Mouse (Mus musculus) frontal cortex, postnatal 36 days (tissue): ENCODE data around the gene Stard13.

ENCODE experiments used
- DNase-seq, 2 experiments: peaks; one replicate each; pipeline ENCODE4 v3.0.0; 2022; ENCODE audit warnings: low spot score in 2 of 2

The Stard13 gene

GRCm38 (mm10) chr5:151228367-151229005, 5.2 kb downstream of the Stard13 start:
- no peak for DNase-seq

GRCm38 (mm10) chr5:151223696-151224366, 9.8 kb downstream of the Stard13 start:
- DNase-seq = no peak

DNA sequence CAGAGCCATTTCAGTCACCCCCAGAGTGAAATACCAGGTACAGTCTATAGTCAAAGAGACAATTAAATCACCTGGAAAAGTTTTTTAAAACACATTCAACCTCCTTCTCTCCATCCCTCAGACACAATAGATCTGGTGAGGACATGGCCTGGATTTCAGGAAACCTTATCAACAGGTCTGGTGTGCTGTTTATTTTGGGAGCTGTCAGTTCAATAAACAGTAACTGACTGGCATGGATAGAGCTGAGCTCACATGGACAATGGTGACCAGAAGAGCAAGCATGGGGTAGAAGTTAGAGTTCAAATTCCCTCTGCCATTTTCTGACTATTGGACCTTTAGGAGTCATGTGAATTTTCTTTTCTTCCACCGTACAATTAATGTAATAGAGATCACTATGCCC, 10.8 kb downstream of the Stard13 start:
- no peak for DNase-seq

DNA sequence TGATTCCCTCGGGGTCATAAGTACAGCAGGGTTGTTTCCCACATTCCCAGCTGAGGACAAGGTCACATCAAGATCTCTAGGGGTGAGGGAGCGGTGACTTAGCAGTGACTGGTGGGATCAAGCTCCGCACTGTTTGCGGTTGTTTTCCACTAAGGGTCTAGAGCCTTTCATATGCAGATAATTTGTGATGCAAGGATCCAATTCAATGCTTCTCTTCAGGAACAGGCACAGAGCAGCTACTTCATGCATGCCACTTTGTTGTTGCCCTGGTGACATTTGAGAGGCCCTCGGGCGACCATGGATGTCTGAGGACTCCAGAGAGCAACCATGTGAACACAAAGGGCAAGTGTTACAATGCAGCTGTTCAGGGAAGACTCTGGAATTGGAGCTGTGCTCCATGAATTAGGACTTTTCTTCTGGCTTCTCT, 14.9 kb downstream of the Stard13 start:
- no peak for DNase-seq

DNA sequence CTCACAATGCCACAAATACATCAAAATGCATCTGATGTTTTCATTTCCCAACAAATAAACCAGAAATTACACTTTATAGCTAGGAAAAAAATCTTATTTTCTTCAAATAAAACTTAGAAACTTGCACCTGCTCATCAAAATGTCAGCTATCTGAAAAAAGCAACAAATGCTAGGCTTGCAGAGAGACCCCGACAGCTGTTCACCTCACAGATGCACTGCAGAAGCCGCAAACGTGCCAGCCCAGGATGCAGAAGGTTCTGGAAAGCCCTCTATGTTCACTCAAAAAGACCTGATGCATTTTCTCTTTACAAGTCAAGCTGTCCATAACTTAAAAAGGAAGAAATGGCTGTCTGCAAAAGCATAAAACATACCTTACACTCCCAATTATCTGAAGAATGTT, 20.5 kb downstream of the Stard13 start:
- DNase-seq = no peak

DNA sequence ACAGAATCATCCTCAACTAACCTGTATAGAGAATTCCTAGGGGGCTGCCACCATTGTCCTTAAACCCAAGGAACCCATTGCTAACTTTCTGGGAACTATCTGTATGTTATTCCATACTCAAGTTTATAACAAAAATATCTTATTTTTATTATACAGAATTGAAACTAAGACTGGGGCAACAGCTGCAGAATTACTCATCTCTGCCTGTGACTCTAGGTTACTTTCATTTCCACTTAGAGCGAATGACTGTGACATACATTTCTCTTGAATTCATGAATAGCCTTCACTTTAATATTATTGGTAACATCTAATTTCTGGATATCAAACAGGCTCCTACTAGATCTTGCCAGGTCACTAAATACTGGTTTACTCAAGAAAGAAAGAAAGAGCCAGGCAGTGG, 22.8 kb downstream of the Stard13 start:
- no peak for DNase-seq

GRCm38 (mm10) chr5:151210060-151210459, 23.6 kb downstream of the Stard13 start:
- no peak for DNase-seq

- DNase-seq = no peak
Observed at GRCm38 (mm10) chr5:151205017-151205416, 28.6 kb downstream of the Stard13 start.

GRCm38 (mm10) chr5:151202925-151203324, 30.7 kb downstream of the Stard13 start:
- no peak for DNase-seq

- no peak for DNase-seq
Observed at GRCm38 (mm10) chr5:151201220-151201619, 32.4 kb downstream of the Stard13 start.

DNA sequence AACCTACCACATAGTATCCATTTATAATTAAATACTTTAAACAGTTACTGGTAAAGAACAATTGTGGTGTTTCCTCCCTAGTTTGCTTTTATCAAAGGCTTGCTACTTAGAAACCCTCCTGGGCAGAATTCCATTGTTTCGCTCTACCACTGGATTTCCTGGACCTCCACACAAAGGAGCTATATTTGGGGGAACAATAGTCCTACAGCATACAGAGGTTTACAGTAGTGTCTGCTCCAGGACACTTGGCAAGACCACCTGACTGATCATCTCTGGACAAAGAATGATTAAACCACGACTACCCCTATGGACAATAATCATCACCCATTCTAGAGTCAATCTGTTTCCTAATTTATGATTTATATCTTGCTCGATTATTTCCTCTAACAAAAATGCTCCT, 34.4 kb downstream of the Stard13 start:
- DNase-seq = no peak

GRCm38 (mm10) chr5:151196603-151197272, 36.9 kb downstream of the Stard13 start:
- no peak for DNase-seq

DNA sequence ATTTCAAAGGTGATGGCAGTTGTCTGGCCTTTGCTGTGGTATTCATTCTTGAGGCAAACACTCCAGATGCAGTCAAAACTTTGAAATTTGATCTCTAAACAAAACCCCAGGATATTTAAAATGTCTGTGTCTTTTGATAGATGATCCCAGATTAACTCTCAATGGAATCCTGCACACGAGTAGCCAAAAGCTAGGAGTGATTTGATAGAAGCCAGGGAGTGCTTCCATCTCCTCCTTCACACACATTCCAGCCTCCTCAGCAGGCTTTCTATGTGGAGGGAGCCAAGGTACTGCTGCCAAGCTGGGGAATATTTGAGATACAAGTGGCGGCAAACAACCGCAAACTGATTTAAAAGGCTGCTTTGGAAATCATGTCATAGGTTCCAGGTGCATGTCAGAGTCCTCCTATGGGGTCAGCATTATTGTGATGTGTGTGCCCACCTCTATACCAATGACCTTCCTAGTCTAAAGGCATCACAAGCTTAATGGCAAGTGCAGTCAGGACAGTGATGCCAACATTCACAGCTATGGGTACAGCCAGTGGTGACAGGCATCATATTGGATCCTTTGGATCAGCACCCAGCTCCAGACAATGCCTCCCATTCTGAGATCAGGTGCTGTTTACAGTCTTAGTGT, 39.6 kb downstream of the Stard13 start:
- DNase-seq = no peak

DNA sequence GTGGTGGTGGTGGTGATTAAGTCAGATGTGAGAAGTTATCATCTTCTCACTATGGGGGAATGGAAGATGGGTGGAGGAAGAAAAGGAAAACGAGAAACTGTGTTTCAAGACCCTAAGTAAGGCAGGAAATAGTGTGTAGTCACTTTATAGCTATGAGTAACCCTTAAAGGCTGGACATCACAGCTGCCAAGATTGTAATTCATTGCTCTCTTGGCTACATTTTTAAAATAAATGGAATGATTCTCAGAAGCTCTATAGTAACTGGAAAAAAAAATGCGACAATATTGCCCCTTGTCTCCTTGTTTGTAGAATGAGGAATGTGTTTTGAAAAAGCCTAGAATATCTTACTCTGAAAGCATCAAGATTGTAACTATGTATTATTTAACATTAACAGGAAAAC, 41.4 kb downstream of the Stard13 start:
- DNase-seq = no peak

GRCm38 (mm10) chr5:151190764-151191163, 42.9 kb downstream of the Stard13 start:
- no peak for DNase-seq

GRCm38 (mm10) chr5:151189789-151190378, 43.8 kb downstream of the Stard13 start:
- DNase-seq = peak; percentile 34 to 44

DNA sequence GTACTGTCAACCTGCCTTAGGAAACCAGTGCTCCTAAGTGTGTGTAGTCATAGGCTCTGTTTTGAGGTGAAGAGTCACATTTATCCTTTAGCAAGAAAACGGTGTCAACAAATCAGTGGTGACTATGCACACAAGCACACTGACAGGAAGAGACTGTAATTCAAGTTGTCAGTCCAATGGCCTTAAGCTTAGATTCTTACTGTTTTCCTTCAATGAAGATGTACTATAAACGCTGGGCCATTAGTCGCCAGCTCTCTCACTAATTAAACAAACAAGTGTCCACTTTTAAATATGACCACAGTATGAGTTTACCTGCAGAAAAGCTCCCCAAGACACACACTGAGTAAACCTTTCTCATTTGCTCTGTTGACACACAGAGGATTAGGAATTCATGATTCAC, 44.3 kb downstream of the Stard13 start:
- no peak for DNase-seq

DNA sequence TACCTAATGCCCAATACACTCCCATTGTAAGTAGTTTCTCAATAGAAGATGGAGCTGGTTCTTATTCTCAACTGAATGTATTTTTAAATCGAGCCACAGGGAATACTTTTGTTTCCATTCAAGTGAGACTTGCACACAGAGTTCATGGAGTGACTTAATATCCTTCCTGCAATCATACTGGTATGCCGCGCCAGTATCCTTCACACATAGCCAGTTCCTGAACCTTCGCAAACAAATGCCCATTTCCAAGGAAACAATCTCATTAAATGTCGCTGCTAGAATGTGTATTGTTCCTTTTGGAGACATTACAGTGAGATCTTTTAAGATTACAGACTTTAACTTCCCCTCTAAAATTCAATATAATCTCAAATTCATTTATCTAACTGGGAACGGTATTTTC, 45.0 kb downstream of the Stard13 start:
- no peak for DNase-seq

GRCm38 (mm10) chr5:151187336-151187735, 46.3 kb downstream of the Stard13 start:
- DNase-seq = no peak

- DNase-seq = no peak
Observed at GRCm38 (mm10) chr5:151185286-151185856, 48.3 kb downstream of the Stard13 start.

GRCm38 (mm10) chr5:151183656-151184240, 49.9 kb downstream of the Stard13 start:
- no peak for DNase-seq
